Mouse (Mus musculus): ENCODE measurements around the gene Atf7ip2.
"Not testable (repeated sequence)": the region's sequence is repeated elsewhere in the genome, so short reads cannot be mapped to it uniquely, and the experiment has no call there.

GRCm38 (mm10) chr16:10276778-10277177 lies 84.3 kb downstream of the Atf7ip2 start:
- TF ChIP-seq GATA1 (IDR thresholded peaks at IDR 0.05; ENCODE audit: borderline replicate concordance, low read length); FLI1 (IDR thresholded peaks at IDR 0.05; ENCODE audit: low read length): not testable (repeated sequence)

Data from megakaryocyte, embryonic 14.5 days (primary cell).